Mouse (Mus musculus): ENCODE results near the gene Coq8b. TPM values are rescaled to one million over a fixed set of nuclear protein-coding genes. Genes with fewer than 3 reads are reported as not detected.

Gene Coq8b
- total and polyA plus RNA-seq, 2 experiments from 2014 or later, result 19.1 to 26.3 TPM

- TF ChIP-seq CTCF (IDR thresholded peaks at IDR 0.05; ENCODE audit: low read depth), result no peak
- H3K4me1 ChIP-seq (ENCODE audit: insufficient read depth), result peaks cover 19% of the 10 kb centered on the region; the same call in 1 of the 2 replicates
- H3K27me3 ChIP-seq (ENCODE audit: insufficient read depth, low read length), result no peaks in the 10 kb centered on the region
- H3K27ac ChIP-seq (ENCODE audit: low read depth, low read length), result peak overlapping the region; percentile 73
- WGBS, result 10% methylated on average over 27 of the region's 27 CpGs
- 0 out of 2 replicates have a peak overlapping the region, but pooled peaks have one; percentile 39 for H3K9ac ChIP-seq
- H3K4me3 ChIP-seq (ENCODE audit: low read depth, low read length), result no peak overlapping the region
- ATAC-seq, result peak; percentile 18
- peak; percentile 67 for DNase-seq
- H3K9me3 ChIP-seq (ENCODE audit: low read length), result no peaks in the 10 kb centered on the region
- H3K36me3 ChIP-seq (ENCODE audit: insufficient read depth), result peaks cover 16% of the 10 kb centered on the region
- peak overlapping the region; percentile 81 for H3K4me2 ChIP-seq (ENCODE audit: low read depth)
These were observed 24.4 kb downstream of the Coq8b start for GRCm38 (mm10) chr7:27257046-27257851.

DNA sequence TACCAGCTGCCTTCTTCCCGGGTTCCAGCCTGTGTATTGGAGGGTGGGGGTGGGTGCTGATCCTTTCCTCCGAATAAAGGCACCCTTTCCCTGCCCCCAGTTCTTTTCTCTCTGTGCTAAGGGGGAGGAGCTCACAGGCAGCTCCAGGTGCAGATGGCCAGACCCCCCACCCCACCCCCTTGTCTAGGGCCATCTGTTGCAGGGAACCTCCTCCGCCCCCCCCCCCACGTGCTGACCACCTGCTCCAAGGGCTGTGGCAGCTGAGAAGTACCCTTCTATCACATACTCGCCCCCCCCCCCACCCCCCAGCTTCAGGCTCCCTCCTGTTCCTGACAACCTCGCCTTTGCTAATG lies 25.0 kb downstream of the Coq8b start:
- Histone ChIP-seq H3K4me2 (ENCODE audit: low read depth) (peak overlapping the region; percentile 81), H3K9me3 (ENCODE audit: low read length) (no peaks in the 10 kb centered on the region), H3K9ac (no peak overlapping the region), H3K4me1 (ENCODE audit: insufficient read depth) (peaks cover 19% of the 10 kb centered on the region; the same call in 1 of the 2 replicates), H3K36me3 (ENCODE audit: insufficient read depth) (peaks cover 17% of the 10 kb centered on the region), H3K27me3 (ENCODE audit: insufficient read depth, low read length) (no peaks in the 10 kb centered on the region), H3K4me3 (ENCODE audit: low read depth, low read length) (peak overlapping the region; percentile 87), H3K27ac (ENCODE audit: low read depth, low read length) (peak overlapping the region; percentile 91)
- TF ChIP-seq CTCF (IDR thresholded peaks at IDR 0.05; ENCODE audit: low read depth), result no peak
- ATAC-seq, result no peak
- 2% methylated on average over 4 of the region's 6 CpGs for WGBS
- DNase-seq, result no peak

DNA sequence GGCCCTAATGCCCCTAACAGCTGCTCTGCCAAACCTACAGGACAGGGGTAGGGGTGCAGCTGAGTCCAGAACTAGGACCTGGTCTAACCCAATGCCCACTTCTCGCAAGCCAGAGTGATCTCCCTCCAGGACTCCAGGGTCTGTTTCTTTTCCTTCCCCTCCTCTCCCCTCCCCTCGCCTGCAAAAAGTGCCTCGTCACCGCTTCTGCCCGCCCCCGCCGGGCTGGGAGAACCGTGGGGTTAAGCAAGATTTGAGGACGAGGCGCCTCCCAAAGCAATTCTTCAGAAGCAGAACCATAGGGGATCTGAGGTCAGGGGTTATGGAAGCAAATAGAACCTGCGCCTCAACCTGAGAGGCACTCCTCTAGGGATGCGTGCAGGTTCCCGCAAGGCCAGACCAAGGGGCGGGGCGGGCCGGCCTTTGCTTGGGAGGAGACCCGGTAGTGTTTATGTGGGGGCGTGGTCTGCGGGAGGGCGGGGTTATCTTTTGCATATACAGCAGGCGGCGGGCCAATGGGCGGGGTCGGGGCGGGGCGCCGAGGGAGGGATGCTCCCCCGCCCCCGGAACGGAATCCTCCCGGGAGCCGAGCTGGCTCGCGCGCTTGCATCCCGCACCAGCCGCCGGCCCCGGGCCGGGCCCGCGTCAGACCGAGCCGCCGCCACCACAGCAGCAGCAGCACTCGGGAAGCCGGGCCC lies 25.5 kb downstream of the Coq8b start, which contains the start of gene Numbl:
Gene Numbl (plus strand): TSS at position 229 of the 695 bp plus-strand sequence.
- WGBS, result 3% methylated on average over 46 of the region's 47 CpGs
- ATAC-seq (peak; percentile 57), DNase-seq (peak; percentile 94)
- Histone ChIP-seq H3K36me3 (ENCODE audit: insufficient read depth) (peaks cover 21% of the 10 kb centered on the region), H3K4me1 (ENCODE audit: insufficient read depth) (peaks cover 19% of the 10 kb centered on the region; the same call in 1 of the 2 replicates), H3K27me3 (ENCODE audit: insufficient read depth, low read length) (no peaks in the 10 kb centered on the region), H3K4me3 (ENCODE audit: low read depth, low read length) (peak within 1 kb of the TSS; percentile 87), H3K9ac (peak within 1 kb of the TSS; percentile 72), H3K27ac (ENCODE audit: low read depth, low read length) (peak within 1 kb of the TSS; percentile 91), H3K9me3 (ENCODE audit: low read length) (no peaks in the 10 kb centered on the region), H3K4me2 (ENCODE audit: low read depth) (peak within 1 kb of the TSS; percentile 81)
- no peak for TF ChIP-seq CTCF (IDR thresholded peaks at IDR 0.05; ENCODE audit: low read depth)

- ATAC-seq (peak; percentile 9), DNase-seq (peak; percentile 64)
- WGBS, result 1% methylated on average over 9 of the region's 9 CpGs
- H3K4me1 ChIP-seq (ENCODE audit: insufficient read depth), result peaks cover 19% of the 10 kb centered on the region; the same call in 1 of the 2 replicates
- no peak for TF ChIP-seq CTCF (IDR thresholded peaks at IDR 0.05; ENCODE audit: low read depth)
- H3K9me3 ChIP-seq (ENCODE audit: low read length), result no peaks in the 10 kb centered on the region
- peak overlapping the region; percentile 81 for H3K4me2 ChIP-seq (ENCODE audit: low read depth)
- H3K4me3 ChIP-seq (ENCODE audit: low read depth, low read length), result peak overlapping the region; percentile 87
- H3K9ac ChIP-seq, result peak overlapping the region; percentile 72
- peaks cover 26% of the 10 kb centered on the region for H3K36me3 ChIP-seq (ENCODE audit: insufficient read depth)
- peak overlapping the region; percentile 91 for H3K27ac ChIP-seq (ENCODE audit: low read depth, low read length)
- no peaks in the 10 kb centered on the region for H3K27me3 ChIP-seq (ENCODE audit: insufficient read depth, low read length)
These were observed 26.5 kb downstream of the Coq8b start for GRCm38 (mm10) chr7:27259271-27259721.

DNA sequence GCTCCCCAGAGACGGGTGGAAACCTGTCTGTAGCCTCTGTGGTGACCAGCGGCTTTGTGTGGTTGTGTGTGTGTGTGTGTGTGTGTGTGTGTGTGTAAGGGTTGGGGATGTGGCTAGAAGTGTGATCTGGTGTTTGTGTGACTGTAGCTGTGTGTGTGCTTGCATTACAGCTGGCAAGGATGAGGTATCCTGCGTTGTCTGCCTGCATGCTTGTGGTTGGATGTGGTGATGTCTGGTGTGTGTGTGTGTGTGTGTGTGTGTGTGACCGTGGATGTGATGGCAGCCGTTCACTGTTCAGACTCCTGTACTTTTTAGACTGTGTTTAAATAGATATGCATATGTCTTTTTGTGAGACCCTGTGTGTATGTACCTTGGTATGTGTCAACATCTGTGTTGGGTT lies 26.9 kb downstream of the Coq8b start:
- H3K4me2 ChIP-seq (ENCODE audit: low read depth), result peak overlapping the region; percentile 81
- peak overlapping the region; percentile 72 for H3K9ac ChIP-seq
- no peaks in the 10 kb centered on the region for H3K9me3 ChIP-seq (ENCODE audit: low read length)
- H3K36me3 ChIP-seq (ENCODE audit: insufficient read depth), result peaks cover 31% of the 10 kb centered on the region
- peak; percentile 32 for ATAC-seq
- peak overlapping the region; percentile 91 for H3K27ac ChIP-seq (ENCODE audit: low read depth, low read length)
- H3K27me3 ChIP-seq (ENCODE audit: insufficient read depth, low read length), result no peaks in the 10 kb centered on the region
- no peak for TF ChIP-seq CTCF (IDR thresholded peaks at IDR 0.05; ENCODE audit: low read depth)
- H3K4me3 ChIP-seq (ENCODE audit: low read depth, low read length), result peak overlapping the region; percentile 87
- 8% methylated on average over 5 of the region's 5 CpGs for WGBS
- H3K4me1 ChIP-seq (ENCODE audit: insufficient read depth), result peaks cover 19% of the 10 kb centered on the region; the same call in 1 of the 2 replicates
- DNase-seq, result peak; percentile 69

DNA sequence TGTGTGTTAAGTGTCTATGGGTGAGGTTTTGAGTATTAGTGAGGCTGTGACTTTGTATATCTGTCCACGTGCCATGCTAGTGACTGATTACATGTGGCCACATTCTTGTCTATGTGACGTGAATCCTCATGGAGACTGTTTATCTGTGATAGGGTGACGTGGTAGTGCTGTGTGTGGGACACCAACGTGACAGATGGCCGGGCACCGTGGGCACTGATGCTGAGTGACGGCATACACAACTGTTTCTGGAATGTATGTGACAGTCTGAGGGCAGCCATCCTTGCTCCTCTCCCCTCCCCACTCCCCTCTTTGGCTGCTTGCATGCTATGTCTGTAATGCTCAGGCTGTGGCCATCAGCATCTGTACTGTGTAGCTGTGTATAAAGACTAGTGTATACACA lies 28.0 kb downstream of the Coq8b start:
- Histone ChIP-seq H3K27ac (ENCODE audit: low read depth, low read length) (no peak overlapping the region), H3K27me3 (ENCODE audit: insufficient read depth, low read length) (no peaks in the 10 kb centered on the region), H3K9ac (peak overlapping the region; percentile 72; the same call in 1 of the 2 replicates), H3K9me3 (ENCODE audit: low read length) (no peaks in the 10 kb centered on the region), H3K4me3 (ENCODE audit: low read depth, low read length) (peak overlapping the region; percentile 87), H3K4me2 (ENCODE audit: low read depth) (peak overlapping the region; percentile 81), H3K36me3 (ENCODE audit: insufficient read depth) (peaks cover 39% of the 10 kb centered on the region), H3K4me1 (ENCODE audit: insufficient read depth) (peaks cover 19% of the 10 kb centered on the region; the same call in 1 of the 2 replicates)
- 36% methylated on average over 7 of the region's 7 CpGs for WGBS
- TF ChIP-seq CTCF (IDR thresholded peaks at IDR 0.05; ENCODE audit: low read depth), result no peak
- ATAC-seq (no peak), DNase-seq (no peak)
